In the genomic region with DNA sequence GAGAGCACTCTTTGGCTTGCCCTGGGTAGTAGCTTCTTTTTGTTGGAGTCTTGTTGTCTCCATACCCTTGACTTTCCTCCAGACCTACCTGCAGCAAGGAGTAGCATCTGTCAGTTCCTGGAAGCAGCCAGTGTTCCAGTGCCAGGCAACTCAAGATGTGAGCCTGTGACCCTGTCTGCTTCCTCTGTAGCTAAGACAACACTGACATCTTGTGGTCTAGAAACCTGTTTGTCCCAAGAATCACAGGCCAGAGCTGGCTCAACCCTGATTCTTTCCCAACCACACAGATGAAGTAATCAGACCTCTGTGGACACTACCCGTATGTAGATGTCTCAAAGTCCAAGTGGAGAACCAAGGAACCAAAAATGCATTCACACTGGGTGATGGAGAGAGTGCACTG, we compare ENCODE assay signal across 7 mouse cellular contexts.
DNase-seq lines count a peak whose midpoint lies in the region; ATAC-seq and TF ChIP-seq lines count a peak whose summit lies in the region.

No protein-coding gene starts in this region.

- peak; percentile 50 for TF ChIP-seq CTCF in liver, embryonic 14.5 days (IDR thresholded peaks at IDR 0.05; ENCODE audit: low read depth)

- ATAC-seq in liver, embryonic 14.5 days (ENCODE audit: insufficient read depth), result no peak
- peak; percentile 79 for ATAC-seq in hindbrain, embryonic 14.5 days (ENCODE audit: low FRiP score)

- DNase-seq in liver, embryonic 14.5 days (ENCODE audit: low read depth in 3 of 3, low spot score in 3 of 3), result no peak
- DNase-seq in liver, result no peak
- peak; percentile 11 for DNase-seq in cerebellum, adult 11-12 months
- peak; percentile 76 for DNase-seq in hindbrain, embryonic 14.5 days (ENCODE audit: low spot score)
- peak; percentile 59 for DNase-seq in retina, embryonic 14.5 days (ENCODE audit: low spot score)
- DNase-seq in B cell, adult 2 months, result no peak
- DNase-seq in lung, postnatal 25 days (ENCODE audit: low spot score), result no peak

- H3K27me3 ChIP-seq in liver, embryonic 14.5 days (ENCODE audit: control insufficient read depth, insufficient read depth, low read length), result no peaks in the 10 kb centered on the region
- H3K27me3 ChIP-seq in hindbrain, embryonic 14.5 days (ENCODE audit: control insufficient read depth, insufficient read depth, low read length), result no peaks in the 10 kb centered on the region

- no peaks in the 10 kb centered on the region for H3K36me3 ChIP-seq in liver, embryonic 14.5 days (replicated peaks; ENCODE audit: control insufficient read depth, insufficient read depth, low read depth)
- H3K36me3 ChIP-seq in hindbrain, embryonic 14.5 days (replicated peaks; ENCODE audit: control insufficient read depth, insufficient read depth), result no peaks in the 10 kb centered on the region

- 22% methylated on average over 1 of the region's 1 CpGs for WGBS in liver, embryonic 14.5 days (ENCODE audit: insufficient replicate concordance)
- WGBS in hindbrain, embryonic 14.5 days, result 77% methylated on average over 1 of the region's 1 CpGs

- no peak overlapping the region for H3K27ac ChIP-seq in liver, embryonic 14.5 days
- H3K27ac ChIP-seq in hindbrain, embryonic 14.5 days, result no peak overlapping the region

- H3K4me1 ChIP-seq in liver, embryonic 14.5 days (replicated peaks; ENCODE audit: control insufficient read depth in 2 of 2, insufficient read depth in 2 of 2, low read length in 1 of 2), result no peaks in the 10 kb centered on the region
- no peaks in the 10 kb centered on the region for H3K4me1 ChIP-seq in hindbrain, embryonic 14.5 days (replicated peaks; ENCODE audit: control insufficient read depth, insufficient read depth, low read length)

- H3K9ac ChIP-seq in liver, embryonic 14.5 days (replicated peaks), result no peak overlapping the region
- H3K9ac ChIP-seq in hindbrain, embryonic 14.5 days, result no peak overlapping the region

- H3K4me2 ChIP-seq in liver, embryonic 14.5 days (ENCODE audit: low read depth), result no peak overlapping the region
- H3K4me2 ChIP-seq in hindbrain, embryonic 14.5 days (replicated peaks), result no peak overlapping the region

- no peak for TF ChIP-seq EP300 in liver, embryonic 14.5 days (IDR thresholded peaks at IDR 0.05; ENCODE audit: low read depth)

- no peak overlapping the region for H3K4me3 ChIP-seq in liver, embryonic 14.5 days (ENCODE audit: insufficient read depth in 1 of 2, low read depth in 2 of 2, low read length in 2 of 2)
- H3K4me3 ChIP-seq in hindbrain, embryonic 14.5 days (replicated peaks; ENCODE audit: low read length), result no peak overlapping the region

- no peaks in the 10 kb centered on the region for H3K9me3 ChIP-seq in liver, embryonic 14.5 days (ENCODE audit: control insufficient read depth, low read length)
- H3K9me3 ChIP-seq in hindbrain, embryonic 14.5 days (ENCODE audit: control insufficient read depth, low read length), result no peaks in the 10 kb centered on the region

Comparison
In these comparisons a context has a peak if more than half of its experiments do, and no peak if none do; other contexts are left out.
1. DNase-seq: peak in cerebellum, adult 11-12 months (single experiment), hindbrain, embryonic 14.5 days (single experiment) and retina, embryonic 14.5 days (single experiment); none in liver, embryonic 14.5 days (0 of 3), liver (single experiment), B cell, adult 2 months (0 of 2) and lung, postnatal 25 days (single experiment).